Mouse (Mus musculus) kidney, postnatal 0 days (tissue): ENCODE measurements around the gene Wars2. TPM values are rescaled to one million over a fixed set of nuclear protein-coding genes. Genes with fewer than 3 reads are reported as not detected.

Experiments used
- ATAC-seq: fragments of 200-750 bp; cut with Nextera tagmentation; replicated peaks from 2 replicates; pipeline ENCODE4 v1.8.0; 2017; ENCODE audit warnings: low read depth, moderate number of reproducible peaks, moderate TSS enrichment, moderate library complexity; ENCODE audit not compliant: low FRiP score
- DNase-seq: peaks from one replicate; pipeline ENCODE4 v3.0.0-alpha.2; 2016; ENCODE audit warnings: low spot score
- H3K27ac ChIP-seq: fragments of 300-500 bp; sonication (generic); 2 replicates; pipeline ENCODE4 v1.5.1; 2014; ENCODE audit warnings: mild to moderate bottlenecking
- H3K27me3 ChIP-seq: fragments of 300-500 bp; sonication (generic); 2 replicates; pipeline ENCODE4 v1.6.1; 2014; ENCODE audit warnings: low read length, mixed read lengths; ENCODE audit not compliant: insufficient read depth
- H3K36me3 ChIP-seq: fragments of 300-500 bp; sonication (generic); 2 replicates; pipeline ENCODE4 v1.6.1; 2014; ENCODE audit warnings: low read length, mixed read lengths; ENCODE audit not compliant: insufficient read depth
- H3K4me1 ChIP-seq: fragments of 300-500 bp; sonication (generic); replicated peaks from 2 replicates; pipeline ENCODE4 v1.6.1; 2014; ENCODE audit warnings: antibody characterized with exemption, low read length, mixed read lengths; ENCODE audit not compliant: insufficient read depth
- H3K4me2 ChIP-seq: fragments of 300-500 bp; sonication (generic); 2 replicates; pipeline ENCODE4 v1.6.1; 2014; ENCODE audit warnings: mild to moderate bottlenecking, low read length, moderate library complexity, mixed read lengths
- H3K4me3 ChIP-seq: fragments of 300-500 bp; sonication (generic); replicated peaks from 2 replicates; pipeline ENCODE4 v1.5.1; 2014; ENCODE audit warnings: low read depth, low read length
- H3K9ac ChIP-seq: fragments of 300-500 bp; sonication (generic); 2 replicates; pipeline ENCODE4 v1.6.1; 2014; ENCODE audit warnings: low read depth, low read length
- H3K9me3 ChIP-seq: fragments of 300-500 bp; sonication (generic); replicated peaks from 2 replicates; pipeline ENCODE4 v1.6.1; 2016; ENCODE audit warnings: low read length, inconsistent platforms, mixed read lengths
- CTCF ChIP-seq: IDR thresholded peaks from 2 replicates; pipeline ENCODE4 v1.5.1; 2016; ENCODE audit warnings: antibody characterized with exemption, low read depth, mild to moderate bottlenecking, moderate library complexity
- WGBS: fragments of 180-500 bp; shearing (Covaris S2); extraction: QIAGEN DNeasy Blood & Tissue Kit; methylation state at CpG from one replicate; pipeline ENCODE4 v1.1.7; 2014; 5-methylcytosine and 5-hydroxymethylcytosine counted together
- polyA plus RNA-seq: library from polyadenylated mRNA; unstranded; fragments of >200 nt; fragmentation: Nextera tagmentation; extraction: Ambion mirVana; gene quantifications from 2 replicates; pipeline ENCODE4 v1.2.1, GENCODE M21; 2015

The Wars2 gene
- polyA plus RNA-seq, 1 experiment from 2014 or later, result 6.4 TPM

DNA sequence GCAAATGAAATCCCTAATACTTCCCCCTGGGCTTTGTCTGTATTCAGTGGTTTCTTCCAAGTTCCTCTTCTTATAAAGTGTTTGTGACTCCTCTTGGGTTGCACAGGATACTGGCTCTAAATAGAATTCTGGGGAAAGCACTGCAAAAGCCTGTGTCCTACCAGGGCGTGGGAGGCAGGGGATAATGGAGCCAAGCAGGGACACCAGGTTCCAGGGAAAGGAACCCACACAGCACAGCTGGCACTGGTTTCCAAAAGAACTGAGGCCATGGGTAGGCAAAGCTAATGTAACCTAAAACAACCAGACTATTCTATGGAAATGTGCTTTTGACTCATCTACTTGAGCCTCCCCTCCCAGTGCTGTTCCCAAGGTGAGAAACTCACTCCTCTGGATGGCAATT, 10.3 kb upstream of the Wars2 start:
- no peak overlapping the region for H3K27ac ChIP-seq
- no peaks in the 10 kb centered on the region for H3K9me3 ChIP-seq
- ATAC-seq (no peak), DNase-seq (no peak)
- H3K4me3 ChIP-seq, result no peak overlapping the region
- H3K4me2 ChIP-seq, result no peak overlapping the region
- H3K9ac ChIP-seq, result no peak overlapping the region
- H3K36me3 ChIP-seq, result no peaks in the 10 kb centered on the region
- 88% methylated on average over 1 of the region's 1 CpGs for WGBS
- no peaks in the 10 kb centered on the region for H3K4me1 ChIP-seq
- H3K27me3 ChIP-seq, result no peaks in the 10 kb centered on the region
- no peak for TF ChIP-seq CTCF

DNA sequence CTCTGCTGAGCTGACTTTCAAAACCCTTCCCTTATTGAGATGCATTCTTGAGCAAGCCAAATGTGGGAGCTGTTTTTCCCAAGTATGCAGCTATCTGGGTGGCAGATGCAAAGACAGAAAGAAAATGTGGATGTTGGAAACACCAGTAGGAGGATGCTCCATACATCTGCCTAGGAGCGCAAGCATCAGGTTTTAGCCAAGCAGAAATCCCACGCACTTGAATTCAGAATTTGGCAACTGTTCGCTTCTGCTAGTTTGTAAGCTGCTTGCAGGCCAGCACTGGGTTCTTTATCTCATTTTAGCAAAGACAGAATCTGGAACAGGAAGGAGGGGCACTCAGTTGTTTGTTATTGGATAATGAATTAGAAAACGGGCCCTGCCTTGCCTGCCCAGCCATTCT, 8.9 kb upstream of the Wars2 start:
- Histone ChIP-seq H3K27ac (no peak overlapping the region), H3K4me3 (no peak overlapping the region), H3K36me3 (no peaks in the 10 kb centered on the region), H3K4me2 (no peak overlapping the region), H3K4me1 (no peaks in the 10 kb centered on the region), H3K27me3 (no peaks in the 10 kb centered on the region), H3K9me3 (no peaks in the 10 kb centered on the region), H3K9ac (no peak overlapping the region)
- no peak for ATAC-seq
- DNase-seq, result no peak
- no peak for TF ChIP-seq CTCF
- 92% methylated on average over 4 of the region's 4 CpGs for WGBS

DNA sequence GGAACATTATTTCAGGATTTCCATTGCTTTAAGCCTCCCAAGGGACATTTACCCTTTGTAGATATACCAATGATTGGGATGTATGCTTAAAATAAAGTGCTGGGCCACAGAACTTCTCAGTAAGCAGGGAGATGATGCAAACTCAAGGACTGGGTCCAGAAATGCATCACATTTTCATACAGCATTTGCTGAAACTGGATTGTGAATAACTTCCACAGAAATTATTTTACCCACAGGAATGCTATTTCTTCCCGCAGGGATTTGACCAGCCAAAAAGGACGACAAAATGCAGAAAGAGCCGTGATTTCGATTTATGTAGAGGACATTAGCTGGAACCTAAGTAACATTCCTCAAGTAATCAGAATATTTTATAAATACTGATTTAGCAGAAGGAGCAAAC, 7.0 kb upstream of the Wars2 start:
- Histone ChIP-seq H3K4me2 (no peak overlapping the region), H3K4me1 (no peaks in the 10 kb centered on the region), H3K36me3 (no peaks in the 10 kb centered on the region), H3K9me3 (no peaks in the 10 kb centered on the region), H3K27ac (no peak overlapping the region), H3K4me3 (no peak overlapping the region), H3K27me3 (no peaks in the 10 kb centered on the region), H3K9ac (no peak overlapping the region)
- no peak for TF ChIP-seq CTCF
- WGBS, result 80% methylated on average over 4 of the region's 4 CpGs
- ATAC-seq (no peak), DNase-seq (no peak)

DNA sequence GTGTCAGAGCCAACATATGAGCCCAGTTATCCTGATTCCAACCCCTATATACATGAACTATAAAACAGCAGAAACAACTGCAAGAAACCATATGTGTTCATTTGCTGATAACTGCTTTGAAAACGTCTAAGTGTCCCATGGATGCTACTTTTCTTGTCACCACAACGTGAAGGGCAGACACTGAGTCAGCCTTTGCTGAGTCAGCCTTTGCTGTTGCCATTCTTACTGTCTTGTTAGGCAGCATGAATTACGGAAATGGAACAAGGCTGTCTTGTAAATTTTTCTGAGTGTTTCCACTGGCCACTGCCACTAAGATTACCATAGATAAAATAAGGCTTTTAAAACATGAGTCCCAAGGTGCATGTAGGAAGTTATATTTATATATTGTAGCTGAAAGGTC, 7.0 kb downstream of the Wars2 start:
- ATAC-seq (no peak), DNase-seq (no peak)
- H3K4me1 ChIP-seq, result no peaks in the 10 kb centered on the region
- H3K27ac ChIP-seq, result no peak overlapping the region
- no peak overlapping the region for H3K9ac ChIP-seq
- no peak overlapping the region for H3K4me3 ChIP-seq
- H3K27me3 ChIP-seq, result no peaks in the 10 kb centered on the region
- TF ChIP-seq CTCF, result no peak
- no peaks in the 10 kb centered on the region for H3K9me3 ChIP-seq
- H3K36me3 ChIP-seq, result no peaks in the 10 kb centered on the region
- no peak overlapping the region for H3K4me2 ChIP-seq
- WGBS, result 42% methylated on average over 3 of the region's 3 CpGs

DNA sequence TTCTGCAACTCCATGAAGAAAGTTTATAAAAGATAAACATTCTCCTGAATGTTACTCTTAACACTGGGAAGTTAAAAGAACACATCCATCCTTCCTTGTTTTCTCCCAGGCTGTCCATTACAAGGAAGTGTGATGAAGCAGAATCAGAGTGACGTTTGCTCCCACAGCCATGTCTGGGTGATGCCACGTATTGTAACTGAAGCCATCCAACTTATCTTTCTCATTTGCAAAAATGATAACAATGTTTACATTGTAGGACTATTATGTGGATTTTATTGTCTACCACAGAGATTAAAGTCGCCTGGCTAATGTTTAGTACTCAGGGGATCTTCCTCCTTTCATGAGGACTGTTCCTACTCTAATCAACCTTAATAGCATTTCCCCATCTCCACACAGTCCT, 8.2 kb downstream of the Wars2 start:
- TF ChIP-seq CTCF, result no peak
- Histone ChIP-seq H3K4me2 (no peak overlapping the region), H3K9ac (no peak overlapping the region), H3K36me3 (no peaks in the 10 kb centered on the region), H3K9me3 (no peaks in the 10 kb centered on the region), H3K27me3 (no peaks in the 10 kb centered on the region), H3K4me1 (no peaks in the 10 kb centered on the region), H3K4me3 (no peak overlapping the region), H3K27ac (no peak overlapping the region)
- ATAC-seq (no peak), DNase-seq (no peak)
- 70% methylated on average over 3 of the region's 3 CpGs for WGBS

DNA sequence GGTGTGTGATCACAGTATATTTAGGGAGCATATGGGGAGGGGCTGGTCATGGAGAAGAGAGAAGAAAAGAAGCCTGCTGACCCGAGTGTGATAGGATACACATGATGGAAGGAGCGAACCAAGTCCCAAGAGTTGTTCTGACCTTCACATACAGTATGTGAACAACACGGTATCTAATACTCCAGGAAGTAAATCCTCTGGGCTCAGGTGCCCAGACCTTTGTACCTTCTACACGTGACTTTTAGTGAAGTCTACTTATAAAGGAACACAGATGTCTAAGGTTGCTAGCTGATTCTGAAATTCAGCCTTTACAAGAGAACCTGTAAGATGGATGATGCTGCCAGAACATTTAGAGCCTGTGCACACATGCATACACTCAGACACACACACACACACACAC, 15.4 kb downstream of the Wars2 start:
- no peak for ATAC-seq
- no peaks in the 10 kb centered on the region for H3K4me1 ChIP-seq
- no peak for DNase-seq
- 91% methylated on average over 4 of the region's 4 CpGs for WGBS
- H3K9me3 ChIP-seq, result no peaks in the 10 kb centered on the region
- no peak overlapping the region for H3K4me2 ChIP-seq
- no peaks in the 10 kb centered on the region for H3K27me3 ChIP-seq
- no peak overlapping the region for H3K9ac ChIP-seq
- H3K36me3 ChIP-seq, result no peaks in the 10 kb centered on the region
- H3K4me3 ChIP-seq, result no peak overlapping the region
- H3K27ac ChIP-seq, result no peak overlapping the region
- no peak for TF ChIP-seq CTCF

DNA sequence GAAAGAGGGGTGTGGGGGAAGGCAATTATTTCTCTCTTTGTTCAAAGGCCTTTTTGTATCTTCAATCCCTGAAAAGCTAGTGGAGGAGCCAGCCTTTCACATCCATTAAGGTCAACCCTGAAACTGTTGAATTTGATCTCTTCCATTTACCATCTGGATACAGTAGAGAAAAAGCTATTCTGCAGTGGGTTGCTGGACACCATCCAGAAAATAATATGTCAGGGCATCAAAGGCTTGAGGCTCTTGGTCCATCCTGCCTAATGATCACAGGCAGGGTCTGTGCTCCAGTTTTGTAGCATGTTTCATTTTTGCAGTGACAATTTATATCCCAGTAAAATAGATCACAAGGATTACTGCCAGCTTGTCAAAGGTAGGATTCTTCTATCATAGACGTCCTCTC, 16.1 kb downstream of the Wars2 start:
- no peaks in the 10 kb centered on the region for H3K27me3 ChIP-seq
- H3K27ac ChIP-seq, result no peak overlapping the region
- no peak overlapping the region for H3K4me2 ChIP-seq
- no peak overlapping the region for H3K9ac ChIP-seq
- DNase-seq, result no peak
- WGBS, result 70% methylated on average over 1 of the region's 1 CpGs
- no peaks in the 10 kb centered on the region for H3K4me1 ChIP-seq
- no peak for ATAC-seq
- no peaks in the 10 kb centered on the region for H3K36me3 ChIP-seq
- no peaks in the 10 kb centered on the region for H3K9me3 ChIP-seq
- TF ChIP-seq CTCF, result no peak
- no peak overlapping the region for H3K4me3 ChIP-seq
